Mouse (Mus musculus) v-Abl transformed pro-B cells (cell line): ENCODE measurements at regions not wholly inside any gene's neighbourhood (a gene's known extent, or its start where the extent isn't known, plus 50 kb on each side); places are given as distances from the start of the nearest gene placed in this dataset.

Source experiments
- in situ Hi-C, 2 experiments: fragments of 400-800 bp; cut with MboI; formaldehyde crosslinking; loops; one replicate each; pipeline ENCODE4 v1.15.1; 2025; ENCODE audit not compliant: unreplicated experiment in 2 of 2

GRCm38 (mm10) chr15:72283846-72284245 is 1550.5 kb upstream of the Gm6569 start:
- in situ Hi-C loops, result no loop called here

GRCm38 (mm10) chr15:72296648-72297047 is 1537.7 kb upstream of the Gm6569 start:
- in situ Hi-C loops, result no loop called here

- in situ Hi-C loops, result no loop called here
Observed at GRCm38 (mm10) chr15:72312417-72312816, 1521.9 kb upstream of the Gm6569 start.

GRCm38 (mm10) chr15:72321528-72321927 is 1512.8 kb upstream of the Gm6569 start:
- in situ Hi-C loops, result no loop called here

- in situ Hi-C loops, result no loop called here
Observed at GRCm38 (mm10) chr15:72322127-72322526, 1512.2 kb upstream of the Gm6569 start.

- in situ Hi-C loops, result no loop called here
Observed at GRCm38 (mm10) chr15:72323158-72323557, 1511.2 kb upstream of the Gm6569 start.

GRCm38 (mm10) chr15:72331262-72331661 is 1503.1 kb upstream of the Gm6569 start:
- in situ Hi-C loops, result loop anchor here in 1 of 2 experiments (25.0 kb wide), 1 partner anchor 706 kb away; no protein-coding TSS in a partner anchor

GRCm38 (mm10) chr15:72334497-72334896 is 1499.9 kb upstream of the Gm6569 start:
- in situ Hi-C loops, result loop anchor here in 1 of 2 experiments (25.0 kb wide), 1 partner anchor 703 kb away; no protein-coding TSS in a partner anchor

- in situ Hi-C loops, result loop anchor here in 1 of 2 experiments (25.0 kb wide), 1 partner anchor 698 kb away; no protein-coding TSS in a partner anchor
Observed at GRCm38 (mm10) chr15:72339629-72340028, 1494.7 kb upstream of the Gm6569 start.

- in situ Hi-C loops, result loop anchor here in 1 of 2 experiments (25.0 kb wide), 1 partner anchor 695 kb away; no protein-coding TSS in a partner anchor
Observed at GRCm38 (mm10) chr15:72341991-72342390, 1492.4 kb upstream of the Gm6569 start.

GRCm38 (mm10) chr15:72342504-72342903 is 1491.9 kb upstream of the Gm6569 start:
- in situ Hi-C loops, result loop anchor here in 1 of 2 experiments (25.0 kb wide), 1 partner anchor 695 kb away; no protein-coding TSS in a partner anchor

GRCm38 (mm10) chr15:72343794-72344193 is 1490.6 kb upstream of the Gm6569 start:
- in situ Hi-C loops, result loop anchor here in 1 of 2 experiments (25.0 kb wide), 1 partner anchor 694 kb away; no protein-coding TSS in a partner anchor

GRCm38 (mm10) chr15:72353371-72353770 is 1481.0 kb upstream of the Gm6569 start:
- in situ Hi-C loops, result no loop called here

- in situ Hi-C loops, result no loop called here
Observed at GRCm38 (mm10) chr15:72355626-72356025, 1478.7 kb upstream of the Gm6569 start.

GRCm38 (mm10) chr15:72359636-72360035 is 1474.7 kb upstream of the Gm6569 start:
- in situ Hi-C loops, result no loop called here

GRCm38 (mm10) chr15:72360049-72360448 is 1474.3 kb upstream of the Gm6569 start:
- in situ Hi-C loops, result no loop called here

- in situ Hi-C loops, result no loop called here
Observed at GRCm38 (mm10) chr15:72360463-72361030, 1473.8 kb upstream of the Gm6569 start.

- in situ Hi-C loops, result no loop called here
Observed at GRCm38 (mm10) chr15:72373041-72373440, 1461.3 kb upstream of the Gm6569 start.

GRCm38 (mm10) chr15:72377201-72377600 is 1457.2 kb upstream of the Gm6569 start:
- in situ Hi-C loops, result no loop called here

GRCm38 (mm10) chr15:72379291-72379690 is 1455.1 kb upstream of the Gm6569 start:
- in situ Hi-C loops, result no loop called here

GRCm38 (mm10) chr15:72381164-72381563 is 1453.2 kb upstream of the Gm6569 start:
- in situ Hi-C loops, result no loop called here

- in situ Hi-C loops, result no loop called here
Observed at GRCm38 (mm10) chr15:72381744-72382143, 1452.6 kb upstream of the Gm6569 start.
